Mouse (Mus musculus) embryonic facial prominence, embryonic 14.5 days (tissue): ENCODE results near the gene Cnot8. TPM values are rescaled to one million over a fixed set of nuclear protein-coding genes. Genes with fewer than 3 reads are reported as not detected.

Source experiments
- ATAC-seq: fragments of 200-750 bp; cut with Nextera tagmentation; 2 replicates; pipeline ENCODE4 v1.8.0; 2017; ENCODE audit warnings: low read depth, moderate number of reproducible peaks, moderate TSS enrichment
- DNase-seq: peaks from one replicate; pipeline ENCODE4 v3.0.0-alpha.2; 2015; ENCODE audit warnings: low spot score
- H3K27ac ChIP-seq: fragments of 300-500 bp; sonication (generic); replicated peaks from 2 replicates; pipeline ENCODE4 v1.5.1; 2014; ENCODE audit warnings: low read depth, mild to moderate bottlenecking, low read length, moderate library complexity
- H3K27me3 ChIP-seq: fragments of 300-500 bp; sonication (generic); replicated peaks from 2 replicates; pipeline ENCODE4 v1.6.1; 2014; ENCODE audit warnings: low read length; ENCODE audit not compliant: control insufficient read depth, insufficient read depth
- H3K36me3 ChIP-seq: fragments of 300-500 bp; sonication (generic); 2 replicates; pipeline ENCODE4 v1.6.1; 2014; ENCODE audit warnings: low read length, mixed read lengths; ENCODE audit not compliant: control insufficient read depth, insufficient read depth
- H3K4me1 ChIP-seq: fragments of 300-500 bp; sonication (generic); 2 replicates; pipeline ENCODE4 v1.6.1; 2014; ENCODE audit warnings: antibody characterized with exemption, low read length; ENCODE audit not compliant: control insufficient read depth, insufficient read depth
- H3K4me2 ChIP-seq: fragments of 300-500 bp; sonication (generic); 2 replicates; pipeline ENCODE4 v1.6.1; 2014; ENCODE audit warnings: low read depth, mild to moderate bottlenecking, low read length, moderate library complexity, mixed read lengths
- H3K4me3 ChIP-seq: fragments of 300-500 bp; sonication (generic); 2 replicates; pipeline ENCODE4 v1.5.1; 2014; ENCODE audit warnings: low read depth, mild to moderate bottlenecking, low read length
- H3K9ac ChIP-seq: fragments of 300-500 bp; sonication (generic); 2 replicates; pipeline ENCODE4 v1.6.1; 2014; ENCODE audit warnings: low read depth, mild to moderate bottlenecking, low read length, moderate library complexity, mixed read lengths
- H3K9me3 ChIP-seq: fragments of 300-500 bp; sonication (generic); 2 replicates; pipeline ENCODE4 v1.6.1; 2016; ENCODE audit warnings: low read length; ENCODE audit not compliant: control insufficient read depth
- WGBS: fragments of 180-500 bp; shearing (Covaris S2); extraction: QIAGEN DNeasy Blood & Tissue Kit; methylation state at CpG from one replicate; pipeline ENCODE4 v1.1.7; 2014; 5-methylcytosine and 5-hydroxymethylcytosine counted together
- polyA plus RNA-seq: library from polyadenylated mRNA; unstranded; fragments of >200 nt; fragmentation: Nextera tagmentation; extraction: Ambion mirVana; gene quantifications from 2 replicates; pipeline ENCODE4 v1.2.1, GENCODE M21; 2014

The Cnot8 gene
- polyA plus RNA-seq, 1 experiment from 2014 or later: 85.8 TPM

DNA sequence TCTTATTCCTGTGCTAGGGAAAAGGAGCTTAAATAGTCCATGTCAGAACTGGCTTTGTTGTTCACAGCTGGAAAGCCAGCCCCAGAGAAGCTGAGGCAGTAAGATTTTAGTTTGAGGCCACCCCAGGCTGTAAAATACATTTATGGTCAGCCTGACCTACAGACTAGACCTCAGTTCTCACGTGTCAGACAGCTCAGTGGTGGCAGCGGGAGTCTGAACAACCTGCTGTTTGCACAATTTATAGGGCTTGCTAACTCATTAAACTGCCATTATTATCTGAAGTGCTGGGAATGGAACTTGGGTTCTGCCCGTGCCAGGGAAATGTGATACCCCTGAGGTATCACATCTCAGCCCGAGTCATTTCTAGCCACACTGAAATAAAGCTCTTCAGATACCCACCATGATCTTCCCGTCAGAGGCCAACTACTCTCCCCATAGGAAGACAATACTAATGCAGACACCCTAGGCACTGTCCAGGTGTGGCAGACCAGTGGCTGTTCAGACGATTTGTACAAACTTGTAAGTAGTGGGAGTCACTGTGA lies 25.4 kb downstream of the Cnot8 start:
- no peak for DNase-seq
- H3K36me3 ChIP-seq: peaks cover 85% of the 10 kb centered on the region
- WGBS: 70% methylated on average over 6 of the region's 6 CpGs

DNA sequence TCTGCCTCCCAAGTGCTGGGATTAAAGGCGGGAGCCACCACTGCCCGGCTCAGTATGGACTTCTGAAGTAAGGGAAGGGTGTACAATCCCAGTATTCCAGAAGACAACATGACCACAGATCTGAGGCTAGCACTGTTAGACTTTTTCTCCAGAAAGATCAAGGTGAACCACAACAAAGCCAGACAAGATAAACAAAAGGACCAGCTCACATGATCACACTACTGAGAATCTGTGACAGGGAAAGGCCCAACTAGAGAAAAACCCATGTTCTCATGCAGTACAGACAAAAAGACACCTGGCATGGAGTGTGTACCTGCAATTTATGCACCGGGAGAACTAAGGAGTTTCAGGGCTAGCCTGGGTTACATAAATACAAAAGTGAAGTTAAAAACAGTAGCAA lies 28.1 kb downstream of the Cnot8 start:
- Histone ChIP-seq H3K27ac (no peak overlapping the region), H3K36me3 (peaks cover 96% of the 10 kb centered on the region)
- WGBS: 91% methylated on average over 3 of the region's 3 CpGs

More for the DNA sequence above, 25.4 kb downstream of the Cnot8 start:
- no peaks in the 10 kb centered on the region for H3K9me3 ChIP-seq
- H3K4me2 ChIP-seq: no peak overlapping the region
- H3K27me3 ChIP-seq: no peaks in the 10 kb centered on the region
- no peak overlapping the region for H3K4me3 ChIP-seq
- no peak overlapping the region for H3K27ac ChIP-seq
- H3K4me1 ChIP-seq: no peaks in the 10 kb centered on the region
- no peak for ATAC-seq
- no peak overlapping the region for H3K9ac ChIP-seq

DNA sequence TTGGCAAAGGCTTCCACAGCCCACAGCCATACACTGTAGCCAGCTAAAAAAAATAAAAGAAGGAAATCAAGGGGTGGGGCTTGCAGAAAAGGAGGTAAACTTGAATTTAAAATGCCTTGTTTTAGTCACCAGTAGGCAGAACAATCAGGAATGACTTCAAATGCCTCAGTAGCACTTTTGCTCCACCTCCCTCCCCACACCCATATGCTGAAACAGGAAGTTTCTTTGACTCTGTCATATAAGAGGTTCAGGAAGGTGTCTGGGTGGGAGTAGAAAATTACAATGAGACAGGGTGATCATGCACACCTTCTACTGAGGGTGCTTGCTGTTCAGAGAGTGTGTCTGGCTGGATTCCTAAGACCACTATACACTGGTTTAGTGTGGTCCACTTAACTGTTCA lies 30.9 kb downstream of the Cnot8 start:
- Histone ChIP-seq H3K27ac (no peak overlapping the region), H3K36me3 (peaks cover 95% of the 10 kb centered on the region), H3K9ac (no peak overlapping the region), H3K27me3 (no peaks in the 10 kb centered on the region), H3K4me1 (no peaks in the 10 kb centered on the region), H3K4me3 (no peak overlapping the region), H3K4me2 (no peak overlapping the region), H3K9me3 (no peaks in the 10 kb centered on the region)
- DNase-seq (no peak), ATAC-seq (no peak)

More for the DNA sequence above, 28.1 kb downstream of the Cnot8 start:
- H3K9ac ChIP-seq: no peak overlapping the region
- DNase-seq: no peak
- ATAC-seq: no peak
- H3K27me3 ChIP-seq: no peaks in the 10 kb centered on the region
- no peaks in the 10 kb centered on the region for H3K4me1 ChIP-seq
- no peak overlapping the region for H3K4me3 ChIP-seq
- no peak overlapping the region for H3K4me2 ChIP-seq
- H3K9me3 ChIP-seq: no peaks in the 10 kb centered on the region

DNA sequence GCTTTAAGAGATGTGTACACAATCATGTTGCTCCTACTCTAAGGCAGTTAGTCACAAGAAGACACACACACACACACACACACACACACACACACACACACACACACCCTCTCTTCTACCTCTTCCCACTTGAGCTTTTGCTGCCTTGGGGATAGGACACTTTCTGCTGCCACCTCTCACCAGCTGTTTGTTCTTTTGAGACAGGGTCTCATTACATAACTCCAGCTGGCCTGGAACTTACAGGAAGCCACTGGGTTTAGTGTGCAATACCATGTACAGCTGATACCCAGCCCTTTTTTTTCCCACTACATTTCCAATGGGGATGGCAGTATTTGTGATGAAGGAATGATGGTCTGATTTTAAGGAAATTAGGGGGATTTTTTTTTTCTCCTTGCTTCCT lies 31.3 kb downstream of the Cnot8 start:
- Histone ChIP-seq H3K4me2 (no peak overlapping the region), H3K27me3 (no peaks in the 10 kb centered on the region), H3K27ac (no peak overlapping the region), H3K4me1 (no peaks in the 10 kb centered on the region), H3K9ac (no peak overlapping the region), H3K4me3 (no peak overlapping the region), H3K9me3 (no peaks in the 10 kb centered on the region), H3K36me3 (peaks cover 95% of the 10 kb centered on the region)
- DNase-seq: no peak
- ATAC-seq: no peak

DNA sequence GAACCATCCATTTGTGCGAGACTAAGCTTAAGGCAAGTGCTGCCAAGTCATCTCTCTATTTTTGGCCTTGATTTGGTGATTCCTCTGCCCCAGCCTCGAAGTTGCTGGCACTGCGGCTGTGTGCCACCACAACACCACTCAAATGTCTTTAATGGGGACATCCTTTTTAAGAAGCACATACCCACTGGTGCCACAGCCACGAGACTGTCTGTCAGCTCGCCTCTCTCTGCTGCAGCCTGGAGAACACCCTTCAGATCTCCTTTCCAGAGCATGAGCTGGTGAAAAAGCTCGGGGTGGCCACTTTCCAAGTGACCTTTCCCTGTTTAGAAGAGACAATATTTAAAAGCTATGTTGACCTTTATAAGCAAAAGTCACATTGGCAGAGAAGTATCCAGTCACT lies 32.7 kb downstream of the Cnot8 start:
- ATAC-seq (no peak), DNase-seq (no peak)
- H3K4me3 ChIP-seq: no peak overlapping the region
- H3K4me2 ChIP-seq: no peak overlapping the region
- no peaks in the 10 kb centered on the region for H3K4me1 ChIP-seq
- H3K36me3 ChIP-seq: peaks cover 94% of the 10 kb centered on the region
- H3K9me3 ChIP-seq: no peaks in the 10 kb centered on the region
- H3K27me3 ChIP-seq: no peaks in the 10 kb centered on the region
- H3K27ac ChIP-seq: no peak overlapping the region
- 91% methylated on average over 6 of the region's 6 CpGs for WGBS
- H3K9ac ChIP-seq: no peak overlapping the region

DNA sequence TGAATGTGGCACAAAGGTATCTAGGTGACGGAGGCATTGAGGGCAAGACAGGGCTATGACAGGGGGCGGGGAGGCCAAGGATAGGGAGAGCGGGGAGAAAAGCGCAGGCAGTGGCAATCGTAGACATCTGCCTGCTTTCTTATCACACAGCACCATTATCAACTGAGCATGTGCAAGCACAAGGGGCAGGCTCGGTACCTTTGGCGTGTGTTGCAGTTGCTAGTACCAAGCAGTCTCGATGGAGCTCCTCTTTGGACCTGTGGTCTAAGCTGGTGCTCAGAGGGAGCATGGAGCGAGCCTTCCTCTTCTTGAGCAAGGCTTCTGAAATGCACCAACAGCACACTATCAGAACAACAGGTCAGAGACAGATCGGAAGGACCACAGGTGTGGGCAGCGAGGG lies 34.9 kb downstream of the Cnot8 start:
- Histone ChIP-seq H3K36me3 (peaks cover 93% of the 10 kb centered on the region), H3K9me3 (no peaks in the 10 kb centered on the region), H3K4me1 (no peaks in the 10 kb centered on the region), H3K27ac (no peak overlapping the region), H3K4me3 (no peak overlapping the region), H3K4me2 (no peak overlapping the region), H3K9ac (no peak overlapping the region), H3K27me3 (no peaks in the 10 kb centered on the region)
- no peak for ATAC-seq
- WGBS: 91% methylated on average over 11 of the region's 11 CpGs
- no peak for DNase-seq

DNA sequence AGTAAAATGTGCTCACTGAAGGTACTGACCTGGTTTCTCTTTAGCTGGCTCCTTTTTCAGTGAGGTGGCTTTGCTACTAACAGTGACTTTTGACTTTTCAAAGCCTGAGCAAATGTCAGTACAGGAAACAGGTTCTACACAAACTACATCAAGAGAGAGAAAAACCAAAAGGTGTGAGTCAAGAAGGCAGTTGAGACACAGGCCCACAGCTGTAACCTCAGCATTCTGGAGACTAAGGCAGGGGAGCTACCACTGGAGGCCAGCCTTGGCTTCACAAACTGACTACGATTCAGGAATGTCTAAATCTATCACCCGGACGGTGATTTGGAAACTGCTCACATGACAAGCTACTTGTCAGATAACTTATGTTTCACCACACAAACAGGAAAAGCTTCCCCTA lies 35.5 kb downstream of the Cnot8 start:
- no peaks in the 10 kb centered on the region for H3K27me3 ChIP-seq
- H3K4me1 ChIP-seq: no peaks in the 10 kb centered on the region
- no peak overlapping the region for H3K9ac ChIP-seq
- H3K27ac ChIP-seq: no peak overlapping the region
- WGBS: 95% methylated on average over 3 of the region's 3 CpGs
- H3K4me2 ChIP-seq: no peak overlapping the region
- ATAC-seq (no peak), DNase-seq (no peak)
- H3K4me3 ChIP-seq: no peak overlapping the region
- H3K36me3 ChIP-seq: peaks cover 93% of the 10 kb centered on the region
- no peaks in the 10 kb centered on the region for H3K9me3 ChIP-seq

DNA sequence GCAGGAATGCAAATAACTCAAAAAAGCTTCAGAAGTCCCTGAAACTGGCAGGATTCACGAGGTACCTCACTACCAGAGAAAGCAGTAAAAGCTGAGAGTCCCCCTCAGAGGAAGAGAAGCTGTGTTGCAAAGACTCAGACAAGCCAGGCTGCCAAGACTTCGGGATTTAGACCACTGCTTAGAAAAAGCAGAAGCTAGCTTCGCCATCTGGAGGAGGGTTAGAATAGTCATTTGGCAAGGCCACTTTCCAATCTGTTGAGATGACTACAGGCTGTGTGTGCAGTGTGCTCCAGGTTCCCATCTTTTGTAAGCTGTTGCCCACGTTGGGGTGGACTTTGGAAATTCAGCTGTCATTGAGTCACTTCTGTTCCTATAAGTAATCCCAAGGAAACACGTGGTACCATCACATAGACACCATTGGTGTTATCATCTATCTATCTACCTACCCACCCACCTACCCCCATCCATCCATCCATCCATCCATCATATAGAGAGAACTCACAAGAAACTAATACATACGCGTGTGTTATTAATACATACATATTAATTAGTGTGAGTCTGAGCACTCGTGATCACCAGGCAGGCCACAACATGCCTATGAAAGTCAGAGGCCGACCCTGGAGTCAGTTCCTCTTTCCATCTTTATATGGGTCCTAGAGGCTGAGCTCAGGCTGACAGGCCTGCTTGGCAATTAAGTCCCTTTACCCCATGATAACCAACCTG lies 39.9 kb downstream of the Cnot8 start:
- H3K4me2 ChIP-seq: no peak overlapping the region
- H3K4me3 ChIP-seq: no peak overlapping the region
- peaks cover 94% of the 10 kb centered on the region for H3K36me3 ChIP-seq
- DNase-seq (no peak), ATAC-seq (no peak)
- H3K27ac ChIP-seq: no peak overlapping the region
- 85% methylated on average over 9 of the region's 9 CpGs for WGBS
- no peaks in the 10 kb centered on the region for H3K4me1 ChIP-seq
- H3K27me3 ChIP-seq: no peaks in the 10 kb centered on the region
- H3K9ac ChIP-seq: no peak overlapping the region
- no peaks in the 10 kb centered on the region for H3K9me3 ChIP-seq

DNA sequence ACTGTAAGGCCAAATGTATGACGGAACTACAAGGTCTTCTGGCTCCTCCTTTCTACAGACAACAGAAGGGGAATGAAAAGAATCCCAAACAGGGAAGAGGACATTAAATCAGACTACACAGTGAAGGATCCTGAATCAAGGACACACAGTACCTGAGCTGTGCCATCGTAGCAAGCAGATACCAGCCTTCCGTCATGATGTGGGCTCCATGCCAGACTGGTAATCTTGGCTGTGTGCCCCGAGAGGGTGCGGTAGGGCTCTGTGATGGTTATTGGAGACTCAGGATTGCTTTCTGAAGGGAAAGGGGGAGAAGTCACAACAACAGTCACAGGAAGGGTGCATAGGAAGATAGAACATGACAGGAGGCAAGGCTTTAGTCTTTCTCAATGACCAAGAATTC lies 42.3 kb downstream of the Cnot8 start:
- H3K27me3 ChIP-seq: no peaks in the 10 kb centered on the region
- no peak overlapping the region for H3K27ac ChIP-seq
- H3K9ac ChIP-seq: no peak overlapping the region
- H3K9me3 ChIP-seq: no peaks in the 10 kb centered on the region
- H3K36me3 ChIP-seq: peaks cover 92% of the 10 kb centered on the region
- H3K4me1 ChIP-seq: no peaks in the 10 kb centered on the region
- ATAC-seq (no peak), DNase-seq (no peak)
- H3K4me2 ChIP-seq: no peak overlapping the region
- WGBS: 82% methylated on average over 5 of the region's 5 CpGs
- no peak overlapping the region for H3K4me3 ChIP-seq
